Mouse (Mus musculus): ENCODE measurements around the gene Trp53tg5. TPM values are rescaled to one million over a fixed set of nuclear protein-coding genes. Genes with fewer than 3 reads are reported as not detected.

The Trp53tg5 gene
- polyA plus RNA-seq, 1 experiment from 2014 or later: not detected

- WGBS: 77% methylated on average over 9 of the region's 9 CpGs
- H3K4me1 ChIP-seq (ENCODE audit: control insufficient read depth, insufficient read depth, low read length): 0 out of 2 replicates have a peak, but pooled peaks cover 3% of the 10 kb centered on the region
Measured at GRCm38 (mm10) chr2:164515897-164516296, 42.4 kb upstream of the Trp53tg5 start.

DNA sequence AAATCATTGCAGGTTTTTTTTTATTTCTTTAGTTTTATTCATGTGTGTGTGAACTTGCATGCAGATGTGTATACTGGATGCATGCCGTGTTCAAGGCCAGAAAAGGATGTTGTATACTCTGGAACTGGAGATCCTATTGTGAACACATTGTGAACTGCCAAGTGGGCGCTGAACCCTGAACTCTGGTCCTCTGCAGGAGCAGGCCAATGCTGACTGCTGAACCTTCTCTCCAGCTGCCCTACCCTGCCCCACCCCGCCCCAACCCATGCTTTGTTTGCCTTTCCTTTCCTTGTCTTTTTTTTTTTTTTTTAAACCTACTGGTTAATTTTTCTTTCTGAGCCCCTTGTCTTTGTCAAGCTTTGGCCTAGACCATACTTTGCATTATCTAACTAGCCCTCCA is 41.4 kb upstream of the Trp53tg5 start:
- 0 out of 2 replicates have a peak, but pooled peaks cover 3% of the 10 kb centered on the region for H3K4me1 ChIP-seq (ENCODE audit: control insufficient read depth, insufficient read depth, low read length)
- 79% methylated on average over 3 of the region's 3 CpGs for WGBS

More at GRCm38 (mm10) chr2:164515897-164516296, 42.4 kb upstream of the Trp53tg5 start:
- no peak for ATAC-seq (ENCODE audit: low FRiP score, low TSS enrichment)
- Histone ChIP-seq H3K4me2 (replicated peaks; ENCODE audit: low read depth, low read length) (no peak overlapping the region), H3K27me3 (ENCODE audit: control insufficient read depth, insufficient read depth, low read length) (no peaks in the 10 kb centered on the region), H3K27ac (ENCODE audit: low read depth, low read length) (no peak overlapping the region), H3K36me3 (ENCODE audit: control insufficient read depth, insufficient read depth, low read length) (no peaks in the 10 kb centered on the region), H3K4me3 (ENCODE audit: low read length) (no peak overlapping the region), H3K9me3 (ENCODE audit: control insufficient read depth, low read length) (no peaks in the 10 kb centered on the region), H3K9ac (ENCODE audit: low read depth, low read length) (no peak overlapping the region)

GRCm38 (mm10) chr2:164513389-164513788 is 39.9 kb upstream of the Trp53tg5 start:
- Histone ChIP-seq H3K27ac (ENCODE audit: low read depth, low read length) (no peak overlapping the region), H3K4me3 (ENCODE audit: low read length) (no peak overlapping the region), H3K27me3 (ENCODE audit: control insufficient read depth, insufficient read depth, low read length) (no peaks in the 10 kb centered on the region), H3K9ac (ENCODE audit: low read depth, low read length) (no peak overlapping the region), H3K4me2 (replicated peaks; ENCODE audit: low read depth, low read length) (no peak overlapping the region), H3K9me3 (ENCODE audit: control insufficient read depth, low read length) (no peaks in the 10 kb centered on the region), H3K36me3 (ENCODE audit: control insufficient read depth, insufficient read depth, low read length) (no peaks in the 10 kb centered on the region), H3K4me1 (ENCODE audit: control insufficient read depth, insufficient read depth, low read length) (no peaks in the 10 kb centered on the region)
- 79% methylated on average over 8 of the region's 8 CpGs for WGBS
- ATAC-seq (ENCODE audit: low FRiP score, low TSS enrichment): no peak

More for the DNA sequence above, 41.4 kb upstream of the Trp53tg5 start:
- H3K36me3 ChIP-seq (ENCODE audit: control insufficient read depth, insufficient read depth, low read length): no peaks in the 10 kb centered on the region
- H3K4me3 ChIP-seq (ENCODE audit: low read length): no peak overlapping the region
- no peaks in the 10 kb centered on the region for H3K27me3 ChIP-seq (ENCODE audit: control insufficient read depth, insufficient read depth, low read length)
- H3K9ac ChIP-seq (ENCODE audit: low read depth, low read length): no peak overlapping the region
- H3K27ac ChIP-seq (ENCODE audit: low read depth, low read length): no peak overlapping the region
- no peak overlapping the region for H3K4me2 ChIP-seq (replicated peaks; ENCODE audit: low read depth, low read length)
- no peaks in the 10 kb centered on the region for H3K9me3 ChIP-seq (ENCODE audit: control insufficient read depth, low read length)
- no peak for ATAC-seq (ENCODE audit: low FRiP score, low TSS enrichment)

DNA sequence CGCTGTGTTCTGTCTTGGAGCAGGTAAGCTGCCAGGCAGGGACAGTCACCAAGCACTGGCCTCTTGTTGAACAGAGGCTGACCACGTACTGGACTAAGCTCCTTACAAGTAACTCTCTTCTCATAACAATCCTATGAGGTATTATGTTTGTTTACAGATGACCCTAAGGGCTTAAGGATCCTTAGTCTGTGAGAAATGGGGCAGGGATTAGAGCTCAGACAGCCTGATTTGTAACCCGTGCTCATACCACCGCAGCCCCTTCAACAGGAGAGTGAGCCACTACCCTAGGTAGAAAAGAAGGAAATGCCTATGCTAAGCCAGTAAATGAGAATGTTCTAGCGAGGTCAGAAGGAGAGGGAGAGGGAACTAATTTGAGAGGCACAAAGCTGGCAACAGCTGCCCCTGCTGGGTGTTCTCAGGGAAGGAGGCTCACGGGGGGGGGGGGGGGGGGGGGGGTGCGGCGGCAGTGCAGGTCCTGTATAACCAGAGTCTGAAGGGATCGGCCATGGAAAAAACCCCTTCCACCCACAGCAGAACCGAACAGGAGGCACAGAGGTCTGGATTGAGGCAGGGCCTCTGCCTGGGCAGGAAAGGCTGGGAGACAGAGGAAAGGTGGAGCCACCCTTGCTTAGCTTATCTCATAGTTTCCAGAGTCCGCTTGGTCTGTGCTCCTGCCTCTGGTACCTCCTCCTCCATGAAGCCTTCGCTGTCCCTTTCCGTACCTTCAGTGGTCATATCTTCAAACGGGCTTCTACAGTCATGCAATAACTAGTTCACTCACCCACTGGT is 38.8 kb upstream of the Trp53tg5 start:
- H3K27ac ChIP-seq (ENCODE audit: low read depth, low read length): no peak overlapping the region

DNA sequence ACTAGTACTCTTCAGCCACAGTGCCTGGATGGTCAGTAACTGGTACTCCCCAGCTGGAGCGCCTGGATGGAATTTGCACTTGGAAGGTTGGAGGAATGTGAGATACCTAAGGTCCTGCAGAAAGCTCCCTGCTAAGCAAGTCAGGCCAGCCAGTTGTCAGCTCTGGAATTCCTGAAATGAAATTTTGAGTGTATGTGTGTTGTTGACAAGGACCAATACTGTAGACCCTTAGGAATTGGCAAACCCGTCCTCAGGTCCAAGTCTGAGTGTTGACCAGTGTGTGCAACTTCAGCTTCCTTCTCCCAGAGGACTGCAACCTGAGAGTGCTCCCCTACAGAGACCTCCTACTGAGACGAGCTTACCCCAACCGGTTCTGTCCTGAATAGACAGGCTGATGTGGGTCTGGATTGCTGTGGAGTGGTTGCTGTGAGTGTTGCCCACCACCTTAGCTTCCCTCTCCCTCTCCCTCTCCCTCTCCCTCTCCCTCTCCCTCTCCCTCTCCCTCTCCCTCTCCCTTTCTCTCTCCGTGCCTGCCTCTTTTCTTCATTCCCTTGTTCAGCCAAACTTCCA is 37.2 kb upstream of the Trp53tg5 start:
- 0 out of 2 replicates have a peak, but pooled peaks have one; percentile 40 for ATAC-seq (ENCODE audit: low FRiP score, low TSS enrichment)
- H3K27ac ChIP-seq (ENCODE audit: low read depth, low read length): no peak overlapping the region
- 46% methylated on average over 4 of the region's 5 CpGs for WGBS

More for the DNA sequence above, 38.8 kb upstream of the Trp53tg5 start:
- no peaks in the 10 kb centered on the region for H3K27me3 ChIP-seq (ENCODE audit: control insufficient read depth, insufficient read depth, low read length)
- no peaks in the 10 kb centered on the region for H3K4me1 ChIP-seq (ENCODE audit: control insufficient read depth, insufficient read depth, low read length)
- no peak for ATAC-seq (ENCODE audit: low FRiP score, low TSS enrichment)
- no peak overlapping the region for H3K9ac ChIP-seq (ENCODE audit: low read depth, low read length)
- no peaks in the 10 kb centered on the region for H3K9me3 ChIP-seq (ENCODE audit: control insufficient read depth, low read length)
- no peak overlapping the region for H3K4me2 ChIP-seq (replicated peaks; ENCODE audit: low read depth, low read length)
- WGBS: 68% methylated on average over 11 of the region's 14 CpGs
- H3K36me3 ChIP-seq (ENCODE audit: control insufficient read depth, insufficient read depth, low read length): no peaks in the 10 kb centered on the region; the same call in 1 of the 2 replicates
- no peak overlapping the region for H3K4me3 ChIP-seq (ENCODE audit: low read length)

DNA sequence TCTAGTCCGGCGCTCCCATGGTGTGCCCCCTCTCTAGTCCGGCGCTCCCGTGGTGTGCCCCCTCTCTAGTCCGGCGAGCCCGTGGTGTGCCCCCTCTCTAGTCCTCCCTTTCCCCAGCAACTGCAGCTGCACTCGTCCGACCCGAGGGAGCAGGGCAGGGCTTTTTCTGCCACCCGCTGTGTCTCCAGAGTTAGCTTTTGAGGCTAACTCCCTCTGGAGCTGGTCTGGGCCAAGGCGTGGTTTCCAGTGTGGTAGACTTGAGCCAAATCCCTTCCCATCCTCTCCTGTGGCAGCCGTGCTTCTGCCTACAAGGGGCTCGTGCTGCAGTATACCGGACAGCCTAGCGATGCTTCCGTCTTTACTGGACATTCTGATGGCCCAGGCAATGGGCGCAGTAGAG is 34.3 kb upstream of the Trp53tg5 start:
- peaks cover 7% of the 10 kb centered on the region; the same call in 1 of the 2 replicates for H3K9me3 ChIP-seq (ENCODE audit: control insufficient read depth, low read length)
- H3K27me3 ChIP-seq (ENCODE audit: control insufficient read depth, insufficient read depth, low read length): no peaks in the 10 kb centered on the region
- no peak overlapping the region for H3K4me2 ChIP-seq (replicated peaks; ENCODE audit: low read depth, low read length)
- no peak overlapping the region for H3K4me3 ChIP-seq (ENCODE audit: low read length)
- H3K4me1 ChIP-seq (ENCODE audit: control insufficient read depth, insufficient read depth, low read length): no peaks in the 10 kb centered on the region
- no peak overlapping the region for H3K9ac ChIP-seq (ENCODE audit: low read depth, low read length)
- no peak for ATAC-seq (ENCODE audit: low FRiP score, low TSS enrichment)
- no peak overlapping the region for H3K27ac ChIP-seq (ENCODE audit: low read depth, low read length)
- H3K36me3 ChIP-seq (ENCODE audit: control insufficient read depth, insufficient read depth, low read length): peaks cover 39% of the 10 kb centered on the region
- WGBS: 91% methylated on average over 19 of the region's 19 CpGs

More for the DNA sequence above, 37.2 kb upstream of the Trp53tg5 start:
- Histone ChIP-seq H3K4me2 (replicated peaks; ENCODE audit: low read depth, low read length) (no peak overlapping the region), H3K27me3 (ENCODE audit: control insufficient read depth, insufficient read depth, low read length) (no peaks in the 10 kb centered on the region), H3K4me3 (ENCODE audit: low read length) (no peak overlapping the region), H3K4me1 (ENCODE audit: control insufficient read depth, insufficient read depth, low read length) (no peaks in the 10 kb centered on the region), H3K9ac (ENCODE audit: low read depth, low read length) (no peak overlapping the region), H3K36me3 (ENCODE audit: control insufficient read depth, insufficient read depth, low read length) (peaks cover 14% of the 10 kb centered on the region), H3K9me3 (ENCODE audit: control insufficient read depth, low read length) (no peaks in the 10 kb centered on the region)

DNA sequence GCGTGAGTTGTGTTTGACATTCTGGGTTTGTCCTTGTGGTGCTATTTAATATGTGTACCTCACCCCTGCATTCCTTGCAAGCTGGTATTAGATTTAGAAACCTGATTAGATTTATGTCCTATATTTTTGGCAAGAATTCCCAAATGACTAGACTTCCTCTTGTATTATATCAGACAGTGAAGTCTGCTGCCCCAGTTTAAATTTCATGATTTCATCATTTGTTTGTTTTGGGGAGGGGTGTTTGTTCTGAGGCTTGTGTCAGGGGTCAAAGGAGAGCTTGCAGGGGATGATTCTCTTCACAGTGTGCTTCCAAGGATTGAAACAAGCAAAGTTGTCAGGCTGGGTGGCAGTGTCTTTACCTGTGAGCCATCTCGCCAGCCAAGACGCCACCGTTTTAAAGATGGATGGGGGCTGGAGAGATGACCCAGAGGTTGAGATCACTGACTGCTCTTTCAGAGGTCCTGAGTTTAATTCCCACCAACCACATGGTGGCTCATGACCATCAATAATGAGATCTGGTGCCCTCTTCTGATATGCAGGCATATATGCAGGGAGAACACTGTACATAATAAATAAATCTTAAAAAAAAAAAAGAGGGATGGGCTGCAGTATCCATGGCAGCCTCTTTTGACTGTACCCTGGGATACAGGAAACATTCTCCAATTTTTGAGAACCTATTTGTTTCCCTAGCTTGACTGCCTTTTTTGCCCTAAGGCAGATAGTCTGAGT is 32.3 kb upstream of the Trp53tg5 start:
- H3K27me3 ChIP-seq (ENCODE audit: control insufficient read depth, insufficient read depth, low read length): no peaks in the 10 kb centered on the region
- WGBS: 94% methylated on average over 4 of the region's 4 CpGs
- H3K27ac ChIP-seq (ENCODE audit: low read depth, low read length): no peak overlapping the region
- H3K36me3 ChIP-seq (ENCODE audit: control insufficient read depth, insufficient read depth, low read length): peaks cover 58% of the 10 kb centered on the region
- no peak overlapping the region for H3K9ac ChIP-seq (ENCODE audit: low read depth, low read length)
- ATAC-seq (ENCODE audit: low FRiP score, low TSS enrichment): no peak
- H3K4me1 ChIP-seq (ENCODE audit: control insufficient read depth, insufficient read depth, low read length): no peaks in the 10 kb centered on the region
- H3K4me2 ChIP-seq (replicated peaks; ENCODE audit: low read depth, low read length): no peak overlapping the region
- peaks cover 7% of the 10 kb centered on the region; the same call in 1 of the 2 replicates for H3K9me3 ChIP-seq (ENCODE audit: control insufficient read depth, low read length)
- no peak overlapping the region for H3K4me3 ChIP-seq (ENCODE audit: low read length)

GRCm38 (mm10) chr2:164504919-164505318 is 31.4 kb upstream of the Trp53tg5 start:
- H3K4me3 ChIP-seq (ENCODE audit: low read length): no peak overlapping the region
- no peak overlapping the region for H3K27ac ChIP-seq (ENCODE audit: low read depth, low read length)
- H3K36me3 ChIP-seq (ENCODE audit: control insufficient read depth, insufficient read depth, low read length): peaks cover 64% of the 10 kb centered on the region
- H3K27me3 ChIP-seq (ENCODE audit: control insufficient read depth, insufficient read depth, low read length): no peaks in the 10 kb centered on the region
- H3K4me1 ChIP-seq (ENCODE audit: control insufficient read depth, insufficient read depth, low read length): no peaks in the 10 kb centered on the region
- no peak overlapping the region for H3K4me2 ChIP-seq (replicated peaks; ENCODE audit: low read depth, low read length)
- no peak for ATAC-seq (ENCODE audit: low FRiP score, low TSS enrichment)
- peaks cover 7% of the 10 kb centered on the region; the same call in 1 of the 2 replicates for H3K9me3 ChIP-seq (ENCODE audit: control insufficient read depth, low read length)
- no peak overlapping the region for H3K9ac ChIP-seq (ENCODE audit: low read depth, low read length)
- 96% methylated on average over 3 of the region's 3 CpGs for WGBS
